Mouse (Mus musculus) midbrain, embryonic 13.5 days (tissue): ENCODE measurements around the gene Mucl2. TPM values are rescaled to one million over a fixed set of nuclear protein-coding genes. Genes with fewer than 3 reads are reported as not detected.
"Not testable (repeated sequence)": the region's sequence is repeated elsewhere in the genome, so short reads cannot be mapped to it uniquely, and the experiment has no call there.

Experiments used
- ATAC-seq: fragments of 200-750 bp; cut with Nextera tagmentation; 2 replicates; pipeline ENCODE4 v1.8.0; 2017; ENCODE audit warnings: mild to moderate bottlenecking, moderate TSS enrichment, moderate library complexity
- H3K27ac ChIP-seq: fragments of 300-500 bp; sonication (generic); 2 replicates; pipeline ENCODE4 v1.5.1; 2015; ENCODE audit warnings: inconsistent platforms, mild to moderate bottlenecking, moderate library complexity
- H3K27me3 ChIP-seq: fragments of 300-500 bp; sonication (generic); 2 replicates; pipeline ENCODE4 v1.6.1; 2015; ENCODE audit warnings: mild to moderate bottlenecking, inconsistent platforms
- H3K36me3 ChIP-seq: fragments of 300-500 bp; sonication (generic); 2 replicates; pipeline ENCODE4 v1.6.1; 2015; ENCODE audit warnings: mild to moderate bottlenecking, inconsistent platforms
- H3K4me1 ChIP-seq: fragments of 300-500 bp; sonication (generic); replicated peaks from 2 replicates; pipeline ENCODE4 v1.6.1; 2015; ENCODE audit warnings: inconsistent platforms
- H3K4me2 ChIP-seq: fragments of 300-500 bp; sonication (generic); replicated peaks from 2 replicates; pipeline ENCODE4 v1.6.1; 2015; ENCODE audit warnings: moderate library complexity, mild to moderate bottlenecking, inconsistent platforms
- H3K4me3 ChIP-seq: fragments of 300-500 bp; sonication (generic); replicated peaks from 2 replicates; pipeline ENCODE4 v1.5.1; 2015; ENCODE audit warnings: mild to moderate bottlenecking, inconsistent platforms
- H3K9ac ChIP-seq: fragments of 300-500 bp; sonication (generic); replicated peaks from 2 replicates; pipeline ENCODE4 v1.6.1; 2015; ENCODE audit warnings: mild to moderate bottlenecking, inconsistent platforms
- H3K9me3 ChIP-seq: fragments of 300-500 bp; sonication (generic); 2 replicates; pipeline ENCODE4 v1.6.1; 2016; ENCODE audit warnings: mild to moderate bottlenecking, inconsistent platforms
- WGBS: fragments of 180-500 bp; shearing (Covaris S2); methylation state at CpG from one replicate; pipeline ENCODE4 v1.1.7; 2015; 5-methylcytosine and 5-hydroxymethylcytosine counted together
- microRNA-seq: library from miRNA; unstranded; fragments of <30 nt; microRNA quantifications from one replicate; pipeline ENCODE4, GENCODE M21; 2016
- polyA plus RNA-seq: library from polyadenylated mRNA; unstranded; fragments of >200 nt; fragmentation: Nextera tagmentation; extraction: Ambion mirVana; gene quantifications from 2 replicates; pipeline ENCODE4 v1.2.1, GENCODE M21; 2015

The Mucl2 gene
- not detected in 2 replicates for polyA plus RNA-seq

GRCm38 (mm10) chr15:103899212-103899611, at the start of gene Mucl2:
Mucl2 (minus strand) TSS chr15:103899312.
- Histone ChIP-seq H3K27ac (no peak within 1 kb of the TSS), H3K36me3 (no peaks in the 10 kb centered on the region), H3K4me1 (no peaks in the 10 kb centered on the region), H3K9me3 (no peaks in the 10 kb centered on the region), H3K27me3 (no peaks in the 10 kb centered on the region), H3K9ac (no peak within 1 kb of the TSS), H3K4me2 (no peak within 1 kb of the TSS), H3K4me3 (no peak within 1 kb of the TSS)
- ATAC-seq: no peak
- 85% methylated on average over 1 of the region's 1 CpGs for WGBS

DNA sequence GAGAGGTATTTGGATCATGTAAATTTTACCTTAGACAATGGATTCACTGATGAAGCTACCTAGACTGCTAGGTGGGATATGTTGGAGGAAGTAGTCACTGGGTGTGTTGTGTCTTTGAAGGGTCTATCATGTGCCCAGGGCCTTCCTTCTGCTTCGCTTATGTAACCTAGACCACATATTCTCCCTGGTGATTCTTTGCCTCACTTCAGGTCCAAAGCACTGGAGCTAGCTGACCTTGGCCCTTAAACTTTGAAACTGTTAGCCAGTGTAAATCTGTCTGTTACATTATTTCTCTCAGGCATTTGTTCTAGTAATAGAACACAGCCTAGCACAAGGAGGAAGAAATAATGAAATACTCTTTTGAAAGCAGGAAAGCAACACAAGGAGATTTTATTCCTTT, 13.9 kb upstream of the Mucl2 start:
- not testable (repeated sequence) for ATAC-seq, H3K27ac ChIP-seq, H3K36me3 ChIP-seq, H3K4me3 ChIP-seq, H3K9ac ChIP-seq, H3K4me1 ChIP-seq, H3K4me2 ChIP-seq, H3K27me3 ChIP-seq
- WGBS: 40% methylated on average over 1 of the region's 1 CpGs
- H3K9me3 ChIP-seq: peaks cover 10% of the 10 kb centered on the region

Small RNA genes within 50 kb of the gene (microRNA-seq; reads per million reads assigned to microRNA genes)
- gene Gm22852: not detected

Other genes starting within 250 kb of the Mucl2 start
- not detected in 2 replicates for gene Mucl1, start 143.8 kb downstream of the Mucl2 start, polyA plus RNA-seq